Mouse (Mus musculus) T-cell, adult 66 days (primary cell): ENCODE results near the gene Arhgap25. TPM values are rescaled to one million over a fixed set of nuclear protein-coding genes. Genes with fewer than 3 reads are reported as not detected.

Source experiments
- total RNA-seq, 2 experiments: library from RNA; stranded (reverse); gene quantifications; 3 replicates in 1 of 2; 4 replicates in 1 of 2; pipeline ENCODE4 v1.2.4; 2023

Gene Arhgap25
- 10 to 100 TPM; 86.4 to 86.5 TPM for total RNA-seq

DNA sequence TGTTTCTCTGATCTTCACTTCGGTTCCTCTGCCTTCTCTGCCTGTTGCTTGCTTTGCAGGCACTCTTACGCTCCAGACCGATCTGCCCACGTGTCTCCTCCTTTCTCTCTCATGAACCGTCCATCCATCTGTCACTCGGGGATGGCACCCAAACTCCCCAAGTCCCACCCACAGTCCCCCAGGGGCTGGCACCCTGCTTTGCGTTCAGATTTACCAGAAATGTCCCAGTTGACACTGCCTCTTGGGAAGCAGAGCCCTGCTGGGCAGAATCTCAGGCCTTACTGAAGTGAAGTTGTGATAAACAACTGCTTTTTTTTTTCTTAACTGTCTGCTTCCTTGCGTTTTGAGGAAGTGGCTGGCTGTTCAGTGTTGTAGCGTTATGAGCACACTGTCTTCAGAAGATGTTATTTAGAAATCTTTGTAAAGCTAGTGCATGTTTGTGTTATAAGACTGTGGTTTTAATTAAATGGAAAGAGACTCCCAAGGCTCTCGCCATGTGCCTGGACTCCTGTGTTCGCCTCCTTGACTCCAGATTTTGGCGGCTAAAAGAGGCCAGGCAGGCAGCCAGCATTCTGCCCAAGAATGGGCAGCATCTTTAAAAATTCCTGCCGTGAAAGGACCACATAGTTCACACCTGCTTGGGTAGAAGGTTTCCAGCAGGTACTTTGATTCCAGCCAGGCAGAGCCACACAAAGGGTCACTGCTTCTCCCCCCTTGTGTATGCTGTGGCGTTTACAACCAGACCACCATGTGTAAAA, at the start of gene Arhgap25:
Arhgap25 (minus strand) TSS at position 307 of the 758 bp plus-strand sequence.

DNA sequence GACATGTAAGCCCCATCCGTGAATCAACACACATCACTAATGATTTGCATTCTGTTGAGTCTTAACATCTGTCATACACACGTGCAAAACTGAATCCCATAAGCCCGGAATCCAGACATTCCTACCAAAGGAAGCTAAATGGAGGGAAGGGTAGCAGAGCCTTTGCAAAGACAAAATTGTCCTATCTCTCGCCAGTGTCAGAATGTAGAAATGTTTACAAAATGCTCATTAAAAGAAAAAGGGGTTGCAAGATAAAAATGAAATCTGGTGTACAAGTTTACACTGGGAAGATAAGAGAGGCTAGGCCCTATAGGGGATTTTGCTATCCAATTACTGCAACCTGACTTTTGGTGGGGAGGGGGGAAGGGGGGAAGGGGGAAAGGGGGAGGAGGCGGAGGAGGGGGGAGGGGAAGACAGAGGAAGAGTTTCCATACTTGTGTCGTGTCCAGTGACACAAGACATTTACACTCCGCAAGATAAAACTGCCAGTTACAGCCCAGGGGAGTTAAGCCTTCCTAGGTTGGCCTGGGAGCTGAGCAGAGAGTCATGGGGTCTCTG, 104.5 kb downstream of the Arhgap25 start, which contains the start of gene Bmp10:
Bmp10 (plus strand) TSS at position 508 of the 558 bp plus-strand sequence.

Other genes with a start within 250 kb of the Arhgap25 start
- not detected for gene Antxr1, start 197.4 kb downstream of the Arhgap25 start, total RNA-seq
- not detected for gene Gkn1, start 182.3 kb downstream of the Arhgap25 start, total RNA-seq
- gene Gkn2, start 159.9 kb downstream of the Arhgap25 start, total RNA-seq: not detected
- not detected for gene Gkn3, start 144.3 kb downstream of the Arhgap25 start, total RNA-seq
- not detected for gene Bmp10, start 104.3 kb downstream of the Arhgap25 start, total RNA-seq
- not detected for gene Prokr1, start 57.5 kb upstream of the Arhgap25 start, total RNA-seq
- gene Aplf, start 138.9 kb upstream of the Arhgap25 start, total RNA-seq: 1 to 10 TPM; 4.4 to 5.5 TPM
- not detected for gene Efcc1, start 197.6 kb upstream of the Arhgap25 start, total RNA-seq
- not detected for gene Gp9, start 244.8 kb upstream of the Arhgap25 start, total RNA-seq